Mouse (Mus musculus): ENCODE measurements around the gene Hsh2d.
A peak's percentile ranks its signal among the peaks of the same experiment; 100 is the strongest.

DNA sequence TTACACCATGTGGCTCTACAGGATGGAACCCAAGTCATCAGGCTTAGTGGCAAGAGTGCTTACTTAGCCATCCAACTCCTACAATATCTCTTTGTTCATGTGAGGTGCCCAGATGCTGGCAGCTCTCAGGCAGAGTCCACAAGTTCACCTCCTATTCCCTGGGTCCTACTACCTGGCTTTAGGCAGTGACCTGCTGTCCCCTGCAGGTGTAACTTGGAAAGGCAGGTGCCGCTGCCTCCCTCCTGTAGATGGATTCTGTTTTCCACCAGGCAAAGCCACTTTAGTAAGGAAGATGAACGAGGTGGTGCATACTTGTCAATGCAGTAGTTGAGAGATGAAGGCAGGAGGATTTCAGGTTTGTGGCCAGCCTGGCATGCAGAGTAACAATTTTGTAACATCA lies 25.6 kb downstream of the Hsh2d start:
- TF ChIP-seq CTCF (conservative IDR thresholded peaks at IDR 0.05; ENCODE audit: low read length): peak; percentile 97
- no peak for TF ChIP-seq NANOG (IDR thresholded peaks at IDR 0.05; ENCODE audit: borderline replicate concordance, low read length)
- TF ChIP-seq POU5F1 (IDR thresholded peaks at IDR 0.05; ENCODE audit: borderline replicate concordance, low read length): no peak

All from E14TG2a.4 (cell line).